Mouse (Mus musculus) cerebellum, postnatal 4 days (tissue): ENCODE results near the gene Mrpl17.

Experiments
- DNase-seq, 2 experiments: peaks; one replicate each; pipeline ENCODE4 v3.0.0; 2022; ENCODE audit warnings: low spot score in 2 of 2, mixed read lengths in 1 of 2

The Mrpl17 gene

GRCm38 (mm10) chr7:105786506-105787284 is 24.2 kb downstream of the Mrpl17 start:
- no peak for DNase-seq

GRCm38 (mm10) chr7:105784556-105784955 is 26.3 kb downstream of the Mrpl17 start:
- no peak for DNase-seq

- DNase-seq: no peak
Observed at GRCm38 (mm10) chr7:105783861-105784260, 27.0 kb downstream of the Mrpl17 start.

GRCm38 (mm10) chr7:105778553-105779265 is 32.2 kb downstream of the Mrpl17 start:
- no peak for DNase-seq

GRCm38 (mm10) chr7:105777797-105778552 is 32.9 kb downstream of the Mrpl17 start:
- no peak for DNase-seq

- no peak for DNase-seq
Observed at GRCm38 (mm10) chr7:105777316-105777715, 33.6 kb downstream of the Mrpl17 start.

- DNase-seq: no peak
Observed at GRCm38 (mm10) chr7:105776026-105776425, 34.9 kb downstream of the Mrpl17 start.

- DNase-seq: no peak
Observed at GRCm38 (mm10) chr7:105774661-105775060, 36.2 kb downstream of the Mrpl17 start.

GRCm38 (mm10) chr7:105773041-105773440 is 37.9 kb downstream of the Mrpl17 start:
- DNase-seq: no peak

GRCm38 (mm10) chr7:105772331-105772730 is 38.6 kb downstream of the Mrpl17 start:
- DNase-seq: no peak

- no peak for DNase-seq
Observed at GRCm38 (mm10) chr7:105769959-105770358, 40.9 kb downstream of the Mrpl17 start.

GRCm38 (mm10) chr7:105767729-105768165 is 43.2 kb downstream of the Mrpl17 start:
- DNase-seq: no peak

GRCm38 (mm10) chr7:105764331-105764730 is 46.6 kb downstream of the Mrpl17 start:
- no peak for DNase-seq

- DNase-seq: no peak
Observed at GRCm38 (mm10) chr7:105762517-105763270, 48.2 kb downstream of the Mrpl17 start.

GRCm38 (mm10) chr7:105761813-105762484 is 49.0 kb downstream of the Mrpl17 start:
- no peak for DNase-seq

- no peak for DNase-seq
Observed at GRCm38 (mm10) chr7:105753281-105753680, 57.6 kb downstream of the Mrpl17 start.
